Mouse (Mus musculus) kidney, postnatal 25 days (tissue): ENCODE measurements around the gene Ccdc6.
A peak's percentile ranks its signal among the peaks of the same experiment; 100 is the strongest.

Source experiments
- DNase-seq, 2 experiments: peaks; one replicate each; pipeline ENCODE4 v3.0.0; 2021; ENCODE audit warnings: mixed read lengths in 2 of 2

Ccdc6 gene

GRCm38 (mm10) chr10:70095506-70096270, 1.2 kb upstream of the Ccdc6 start:
- peak in 1 of 2 experiments; percentile 14 for DNase-seq

DNA sequence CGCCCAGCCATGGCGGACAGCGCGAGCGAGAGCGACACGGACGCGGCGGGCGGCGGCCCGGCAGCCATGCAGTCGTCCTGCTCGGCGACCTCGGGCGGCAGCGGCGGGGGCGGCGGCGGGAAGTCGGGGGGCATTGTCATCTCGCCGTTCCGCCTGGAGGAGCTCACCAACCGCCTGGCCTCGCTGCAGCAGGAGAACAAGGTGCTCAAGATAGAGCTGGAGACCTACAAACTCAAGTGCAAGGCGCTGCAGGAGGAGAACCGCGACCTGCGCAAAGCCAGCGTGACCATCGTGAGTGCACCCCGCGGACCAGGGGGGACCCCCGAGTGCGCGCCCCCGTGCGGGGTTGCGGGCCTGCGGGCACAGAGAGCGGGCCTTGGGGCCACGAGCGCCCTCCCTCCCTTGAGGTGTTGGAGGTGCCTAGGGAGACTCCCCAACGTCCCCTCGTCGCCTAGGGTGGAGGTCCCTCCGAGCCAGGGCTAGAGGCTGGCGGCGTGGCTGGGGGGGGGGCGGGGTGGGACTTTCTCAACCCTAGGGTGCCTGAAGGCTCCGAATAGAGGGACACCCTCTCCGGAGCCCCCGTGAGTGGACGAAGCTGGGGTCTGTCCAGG, 475 bp downstream of the Ccdc6 start:
- DNase-seq: peak; percentile 14 to 57

- peak; percentile 52 to 72 for DNase-seq
Measured at GRCm38 (mm10) chr10:70097911-70098569, 1.1 kb downstream of the Ccdc6 start.

DNA sequence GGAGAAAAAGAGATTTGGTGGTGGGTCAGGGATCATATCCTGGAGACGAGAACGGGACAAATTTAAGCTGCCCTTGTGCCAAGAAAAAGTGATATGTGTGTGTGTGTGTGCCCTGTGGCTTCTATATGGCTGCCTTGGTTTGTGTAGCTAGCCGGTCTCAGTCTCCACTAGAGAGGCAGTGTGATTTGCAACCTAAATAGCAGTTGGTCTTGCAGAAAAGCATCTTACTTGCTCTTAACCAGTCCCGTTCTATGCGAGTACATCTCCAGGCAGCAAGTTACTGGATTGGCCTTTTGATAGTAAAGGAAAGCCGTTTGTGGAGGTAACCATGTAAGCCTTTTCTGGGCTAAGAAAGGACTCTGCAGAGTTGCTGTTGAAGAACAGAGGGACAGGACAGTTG, 1.7 kb downstream of the Ccdc6 start:
- DNase-seq: no peak

DNA sequence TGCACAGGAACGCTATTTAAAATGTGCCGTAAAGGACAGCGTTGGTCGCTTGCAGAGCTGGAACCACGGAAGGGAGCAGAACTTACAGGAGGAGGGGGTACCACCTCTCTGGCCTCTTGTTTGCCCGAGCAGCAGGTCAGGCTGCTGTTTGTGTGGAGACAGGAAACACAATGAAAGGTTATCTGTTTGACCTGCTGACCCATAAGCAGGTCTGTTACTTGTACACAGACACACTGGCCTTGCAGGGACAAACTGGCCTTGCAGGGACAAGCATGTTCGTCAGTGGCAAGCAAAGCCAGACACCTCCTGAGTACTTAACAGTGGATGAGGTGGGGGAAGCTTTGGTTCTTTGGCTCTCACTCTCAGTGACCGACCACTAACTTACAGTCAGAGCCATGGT, 2.1 kb downstream of the Ccdc6 start:
- no peak for DNase-seq

GRCm38 (mm10) chr10:70102086-70102485, 5.2 kb downstream of the Ccdc6 start:
- DNase-seq: no peak

DNA sequence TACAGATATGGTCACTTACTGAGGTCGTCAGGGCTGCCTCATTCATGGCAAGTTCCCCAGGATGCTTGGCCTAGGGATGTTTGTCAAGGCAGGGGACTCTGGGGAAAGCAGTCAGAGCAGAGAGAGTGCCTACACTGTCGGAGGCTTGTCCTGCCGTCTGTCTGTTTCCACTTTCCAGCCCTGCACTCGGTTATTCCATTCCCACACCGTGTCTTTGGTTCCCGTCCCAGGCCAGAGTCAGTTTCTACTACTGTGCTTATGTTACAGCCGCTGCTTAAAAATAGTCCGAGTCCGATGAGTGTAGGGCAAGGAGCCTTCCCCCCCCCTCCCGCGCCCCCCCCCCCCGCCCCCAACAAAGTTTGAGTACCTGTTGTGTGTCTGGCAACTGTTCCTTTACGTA, 11.1 kb downstream of the Ccdc6 start:
- DNase-seq: no peak

DNA sequence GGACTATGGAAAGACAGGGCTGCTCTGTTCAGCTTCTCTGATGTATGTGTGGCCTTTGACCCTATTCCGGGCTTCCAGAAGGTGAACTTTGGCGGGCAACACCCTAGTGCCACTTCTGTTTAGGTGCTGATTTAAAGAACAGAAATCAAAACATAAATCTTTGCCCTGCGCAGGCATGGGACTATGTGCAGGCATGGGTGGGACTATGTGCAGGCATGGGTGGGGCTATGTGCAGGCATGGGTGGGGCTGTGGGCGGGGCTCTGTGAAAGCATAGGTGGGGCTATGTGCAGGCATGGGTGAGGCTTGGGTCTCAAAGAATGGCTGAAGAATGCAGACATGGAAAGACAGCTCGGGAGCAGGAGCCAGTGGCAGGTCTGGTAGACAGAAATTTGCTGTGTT, 13.1 kb downstream of the Ccdc6 start:
- DNase-seq: peak in 1 of 2 experiments; percentile 27

DNA sequence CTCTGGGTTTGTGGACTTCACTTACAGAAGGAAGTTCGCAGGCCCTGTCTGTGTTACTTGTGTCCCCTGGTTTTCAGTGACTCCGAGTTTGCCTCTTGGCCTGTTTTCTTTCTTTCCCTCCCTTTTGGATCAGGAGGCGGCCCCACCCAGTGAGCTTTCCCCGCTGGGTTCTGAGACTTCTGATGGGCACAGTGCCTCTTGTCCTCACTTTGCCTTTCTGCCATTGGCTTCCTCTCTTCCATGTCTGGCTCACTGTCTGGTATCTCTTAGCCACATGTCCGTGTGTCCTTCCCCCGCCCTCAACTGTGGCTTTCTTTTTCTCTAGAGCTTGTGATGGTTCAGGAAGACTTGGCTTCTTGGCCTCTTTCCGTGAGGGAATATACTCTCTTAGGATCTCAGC, 13.9 kb downstream of the Ccdc6 start:
- no peak for DNase-seq

DNA sequence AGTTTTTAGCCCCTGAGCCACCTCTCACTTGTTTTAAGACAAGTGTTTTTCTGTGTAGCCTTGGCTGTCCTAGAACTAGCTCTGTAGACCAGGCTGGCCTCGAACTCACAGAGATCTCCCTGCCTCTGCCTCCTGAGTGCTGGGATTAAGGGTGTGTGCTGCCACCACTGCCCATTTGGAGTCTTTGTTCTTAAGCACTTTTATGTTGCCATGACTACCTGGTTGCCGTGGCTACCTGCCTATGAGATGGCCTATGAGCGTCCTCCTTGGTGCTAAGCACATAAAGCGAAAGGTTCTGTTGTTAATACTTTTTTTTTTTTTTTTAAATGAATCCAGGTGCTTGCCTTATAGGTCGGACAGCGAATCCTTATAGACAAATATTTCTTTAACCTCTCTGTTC, 14.7 kb downstream of the Ccdc6 start:
- no peak for DNase-seq

- DNase-seq: no peak
Measured at GRCm38 (mm10) chr10:70114048-70114635, 17.2 kb downstream of the Ccdc6 start.

- DNase-seq: no peak
Measured at GRCm38 (mm10) chr10:70116454-70116853, 19.5 kb downstream of the Ccdc6 start.

DNA sequence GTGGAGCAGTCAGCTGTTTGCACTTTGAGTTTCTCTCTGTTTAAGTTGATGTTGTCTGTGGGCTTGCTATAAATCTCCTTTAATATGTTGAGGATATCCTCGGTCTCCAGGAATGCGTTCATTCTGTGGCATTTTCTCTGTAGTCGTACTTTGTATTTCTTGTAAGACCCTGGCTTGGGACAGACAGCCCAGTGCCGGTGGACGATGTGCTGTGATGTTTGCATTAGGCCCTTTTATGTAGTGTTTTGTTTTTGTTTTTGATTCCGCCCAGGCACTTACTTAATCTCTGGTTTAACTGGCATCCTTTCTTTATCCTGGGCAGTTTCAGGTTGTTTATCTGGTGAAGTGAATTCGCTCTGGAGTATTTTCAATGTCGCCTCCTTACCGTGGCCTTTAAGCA, 22.5 kb downstream of the Ccdc6 start:
- DNase-seq: no peak

DNA sequence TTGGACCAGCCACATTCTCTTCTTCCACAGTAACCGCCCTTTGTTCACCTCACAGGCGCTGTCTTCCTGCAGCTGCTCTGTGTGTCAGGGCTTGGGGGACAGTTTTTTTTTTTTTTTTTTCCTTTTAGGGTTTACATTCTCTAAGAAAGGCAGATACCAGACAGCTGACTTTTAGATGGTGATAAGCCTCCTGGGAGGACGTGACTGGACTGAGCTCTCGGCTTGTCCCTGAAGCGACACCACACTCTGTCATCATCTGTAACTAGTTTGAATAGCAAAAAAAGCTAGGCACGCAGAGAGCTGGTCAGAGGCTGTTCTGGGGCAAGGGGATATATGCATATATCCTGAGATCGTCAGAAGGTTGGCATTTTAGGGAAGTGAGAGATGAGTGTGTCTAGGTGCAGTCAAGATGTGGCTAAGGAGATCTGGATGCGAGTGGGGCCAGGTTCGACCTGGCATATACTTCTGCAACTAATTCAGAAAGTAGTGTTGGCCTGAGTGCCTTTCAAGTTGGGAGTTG, 23.0 kb downstream of the Ccdc6 start:
- DNase-seq: no peak

DNA sequence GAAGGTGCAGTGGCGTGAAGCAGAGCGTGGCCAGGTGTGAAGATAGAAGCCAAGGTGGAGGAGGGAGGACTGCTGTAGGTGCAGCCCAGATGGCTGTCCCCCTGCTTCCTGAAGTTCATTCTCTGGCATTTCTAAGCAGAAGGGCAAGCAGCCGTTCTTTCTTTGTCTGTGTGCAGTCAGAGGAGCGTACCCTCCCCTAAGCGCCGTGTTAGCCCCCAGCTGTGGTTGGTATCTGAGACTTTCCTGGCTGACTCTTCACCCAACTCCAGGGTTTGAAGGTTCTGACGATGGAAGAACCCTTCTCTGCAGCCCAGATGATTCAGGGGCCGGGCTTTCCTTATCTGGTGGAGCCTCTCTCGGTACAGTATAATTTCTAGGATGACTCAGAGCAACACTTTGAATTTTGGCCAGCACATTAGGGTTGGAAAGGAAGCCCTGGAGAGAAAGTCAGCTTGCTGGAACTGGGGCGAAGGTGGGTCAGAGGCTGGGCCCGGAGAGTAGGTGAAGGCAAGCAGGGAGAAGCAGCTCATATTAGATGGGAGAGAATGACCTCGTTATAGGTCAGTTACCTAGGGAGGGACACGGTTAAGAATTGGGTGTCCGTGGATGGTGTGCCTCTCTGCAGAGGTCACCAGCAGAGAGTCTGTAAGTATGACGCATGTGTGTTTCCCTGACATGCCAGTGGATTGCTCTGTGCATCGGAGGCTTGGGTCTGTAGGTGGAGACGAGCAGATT, 23.9 kb downstream of the Ccdc6 start:
- peak in 1 of 2 experiments; percentile 10 for DNase-seq

DNA sequence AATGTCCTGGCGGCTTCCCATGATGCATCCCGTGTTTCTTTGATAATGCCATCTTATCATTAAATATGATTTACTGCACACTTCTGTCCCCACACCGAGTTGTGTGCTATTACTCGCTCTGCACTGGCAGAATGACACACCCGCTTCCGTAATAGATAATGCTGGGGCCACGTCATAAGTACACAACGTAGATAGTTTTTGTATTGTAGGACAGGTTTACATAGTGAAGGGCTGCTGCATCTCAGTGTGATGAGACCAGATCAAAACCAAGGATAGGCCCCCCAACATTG, 24.4 kb downstream of the Ccdc6 start:
- no peak for DNase-seq

DNA sequence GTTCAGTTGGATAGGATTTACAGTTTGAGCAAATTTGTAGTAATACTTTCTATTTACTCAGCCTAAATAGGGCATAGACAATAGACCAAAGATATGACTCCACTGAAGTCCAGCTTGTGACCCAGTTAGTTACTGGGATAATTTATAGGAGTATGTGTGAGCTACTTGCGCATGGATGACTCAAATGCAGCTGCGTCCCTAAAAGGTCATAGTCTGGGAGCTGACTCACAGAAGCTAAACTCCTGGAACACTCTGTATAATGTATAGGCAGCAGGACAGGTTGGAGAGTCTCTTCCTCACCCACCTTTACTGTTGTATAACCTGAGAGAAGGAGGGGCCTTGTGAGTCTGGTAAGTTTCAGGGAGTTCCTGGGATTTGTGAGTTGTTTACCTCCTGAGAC, 26.5 kb downstream of the Ccdc6 start:
- no peak for DNase-seq

DNA sequence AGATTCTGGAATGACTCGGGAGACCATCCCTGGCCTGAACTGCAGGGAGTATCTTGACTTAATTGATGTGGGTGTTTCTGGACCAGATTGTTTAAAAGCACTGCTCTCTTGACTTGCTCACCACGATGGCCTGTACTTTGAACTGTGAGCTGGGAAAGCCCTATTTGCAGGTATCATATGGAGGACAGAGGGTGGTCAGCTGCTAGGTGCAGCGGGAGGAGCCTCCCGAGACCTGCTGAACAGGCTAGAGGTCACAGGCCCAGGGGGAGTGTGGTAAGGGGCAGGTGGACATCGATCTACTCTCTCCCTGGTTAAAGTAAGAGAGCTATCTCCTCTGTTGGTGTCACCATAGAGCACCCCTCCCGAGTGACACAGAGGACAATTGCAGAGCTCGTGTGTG, 28.6 kb downstream of the Ccdc6 start:
- no peak for DNase-seq

DNA sequence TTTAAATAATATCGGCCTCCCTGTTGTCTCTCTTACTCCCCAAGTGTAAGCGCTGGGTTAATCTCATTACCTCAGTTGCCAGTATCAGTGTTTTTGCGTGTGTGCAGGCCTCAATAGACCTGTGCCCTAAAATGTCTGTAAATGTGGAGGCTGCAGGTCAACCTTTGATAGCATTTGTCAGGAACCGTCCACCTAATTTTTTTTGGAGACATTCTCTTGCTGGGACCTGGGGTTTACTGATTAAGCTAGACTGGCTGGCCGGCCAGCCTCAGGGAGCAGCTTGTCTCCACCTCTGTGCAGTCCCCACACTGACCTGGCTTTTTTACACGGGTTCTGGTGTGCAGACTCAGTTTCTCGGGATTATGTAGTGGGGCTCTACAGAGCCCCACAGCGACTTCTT, 30.4 kb downstream of the Ccdc6 start:
- peak; percentile 21 to 47 for DNase-seq

DNA sequence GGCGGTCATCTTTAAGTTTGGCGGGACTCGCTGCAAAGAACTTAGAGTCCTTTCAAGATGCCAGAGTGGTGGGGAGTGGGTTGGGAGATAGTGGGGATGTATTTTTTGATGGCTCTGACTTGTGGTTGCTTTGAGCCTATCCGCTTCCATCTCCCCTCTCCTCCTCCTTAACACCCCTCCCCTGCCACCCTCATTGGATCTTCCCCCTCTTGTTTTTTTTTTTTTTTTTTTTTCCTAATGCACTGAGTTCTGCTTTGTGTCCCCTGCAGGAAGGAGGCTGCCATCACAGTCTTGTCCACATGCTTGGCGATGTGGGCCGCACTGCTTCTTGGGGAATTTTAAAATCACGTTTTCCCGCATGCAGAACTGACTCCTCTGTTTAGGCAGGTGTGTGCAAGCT, 31.5 kb downstream of the Ccdc6 start:
- no peak for DNase-seq

DNA sequence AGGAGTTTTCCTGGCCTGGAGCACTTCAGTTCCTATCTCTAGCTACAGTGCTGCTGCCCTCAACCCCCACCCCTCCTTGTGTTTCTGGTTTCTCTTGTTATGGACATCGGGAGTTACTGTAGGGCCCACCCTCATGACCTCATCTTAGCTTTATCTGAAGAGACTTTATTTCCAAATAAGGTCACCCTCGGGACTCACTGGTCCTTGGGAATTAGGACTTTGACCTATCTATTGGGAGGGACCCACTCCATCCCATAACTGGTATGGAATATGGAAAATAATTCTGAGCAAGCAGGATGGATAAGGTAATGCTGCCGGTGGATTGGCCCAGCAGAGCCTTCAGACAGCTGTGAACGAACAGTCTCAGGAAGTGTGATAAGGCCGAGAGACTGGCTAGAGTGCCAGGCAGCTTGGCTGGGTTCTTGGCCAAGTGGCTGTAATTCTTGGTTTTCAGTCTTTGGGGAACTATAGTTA, 35.2 kb downstream of the Ccdc6 start:
- no peak for DNase-seq

DNA sequence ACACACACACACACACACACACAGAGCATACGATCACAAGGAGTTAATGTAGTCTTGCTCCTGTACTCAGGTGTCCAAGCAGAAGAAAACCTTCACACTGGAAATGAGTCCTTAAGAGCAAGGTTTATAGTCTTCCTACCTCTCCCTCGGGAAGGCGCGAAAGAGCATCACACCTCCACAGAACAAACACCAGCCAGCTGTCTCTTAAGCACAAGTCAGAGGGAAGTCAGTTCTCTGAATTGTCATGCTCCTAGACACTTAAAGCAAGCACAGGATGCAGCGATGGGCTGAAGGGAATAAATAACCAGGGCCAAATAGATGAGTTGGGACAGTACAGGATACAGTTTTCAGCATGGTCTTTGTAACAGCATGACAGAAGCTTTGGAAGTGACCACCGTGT, 35.8 kb downstream of the Ccdc6 start:
- DNase-seq: no peak

DNA sequence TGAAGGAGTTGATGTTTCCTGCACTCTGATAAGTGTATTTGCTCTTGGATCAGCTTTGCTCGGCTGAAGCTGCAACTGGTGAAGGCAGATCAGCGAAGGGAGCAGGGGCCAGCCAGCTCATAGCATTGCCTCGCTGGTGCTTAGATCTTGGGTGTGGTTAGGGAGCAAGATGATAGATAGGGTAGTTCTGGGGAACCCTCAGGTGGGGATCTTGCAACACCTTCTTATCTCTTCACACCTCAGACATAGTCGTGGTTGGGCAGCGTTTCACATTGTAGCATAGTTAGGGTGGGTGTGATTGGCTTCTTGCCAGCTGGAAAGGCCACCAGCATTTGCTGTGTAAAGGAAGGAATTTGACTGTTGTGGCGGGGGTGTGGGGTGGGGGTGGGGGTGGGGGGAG, 36.3 kb downstream of the Ccdc6 start:
- no peak for DNase-seq
